Mouse (Mus musculus) heart, embryonic 11.5 days (tissue): ENCODE measurements around the gene Igbp1. TPM values are rescaled to one million over a fixed set of nuclear protein-coding genes. Genes with fewer than 3 reads are reported as not detected.

Source experiments
- polyA plus RNA-seq: library from polyadenylated mRNA; unstranded; fragments of >200 nt; fragmentation: Nextera tagmentation; extraction: Ambion mirVana; gene quantifications from 2 replicates; pipeline ENCODE4 v1.2.1, GENCODE M21; 2014

The Igbp1 gene
- polyA plus RNA-seq, 1 experiment from 2014 or later = 31.1 TPM

Other genes starting within 250 kb of the Igbp1 start
- gene Otud6a, start 65.3 kb upstream of the Igbp1 start, polyA plus RNA-seq = not detected in 2 replicates
- 0.18 and 0.53 TPM in 2 replicates for gene Awat2, start 51.6 kb upstream of the Igbp1 start, polyA plus RNA-seq
- not detected in 2 replicates for gene Dgat2l6, start 30.5 kb downstream of the Igbp1 start, polyA plus RNA-seq
- not detected in 2 replicates for gene Awat1, start 78.0 kb downstream of the Igbp1 start, polyA plus RNA-seq
- not detected in 2 replicates for gene P2ry4, start 100.6 kb downstream of the Igbp1 start, polyA plus RNA-seq
- gene Arr3, start 111.2 kb downstream of the Igbp1 start, polyA plus RNA-seq = 0.59 and 0.66 TPM in 2 replicates
- gene Kif4, start 131.4 kb downstream of the Igbp1 start, polyA plus RNA-seq = 26.7 and 30.6 TPM in 2 replicates
- gene Pdzd11, start 132.3 kb downstream of the Igbp1 start, polyA plus RNA-seq = 89.1 and 97.3 TPM in 2 replicates
- gene Gdpd2, start 235.6 kb downstream of the Igbp1 start, polyA plus RNA-seq = 0.52 and 0.58 TPM in 2 replicates